Mouse (Mus musculus): ENCODE measurements at regions not wholly inside any gene's neighbourhood (a gene's known extent, or its start where the extent isn't known, plus 50 kb on each side); places are given as distances from the start of the nearest gene placed in this dataset.

- H3K27ac ChIP-seq, result no peak overlapping the region
- H3K4me1 ChIP-seq, result no peaks in the 10 kb centered on the region
- H3K4me2 ChIP-seq (replicated peaks), result no peak overlapping the region
- H3K9ac ChIP-seq, result no peak overlapping the region
- ATAC-seq (ENCODE audit: low FRiP score, low read depth), result no peak
- no peaks in the 10 kb centered on the region for H3K9me3 ChIP-seq
- H3K4me3 ChIP-seq, result no peak overlapping the region
- no peaks in the 10 kb centered on the region for H3K27me3 ChIP-seq (replicated peaks)
- no peaks in the 10 kb centered on the region for H3K36me3 ChIP-seq
- 95% methylated on average over 5 of the region's 5 CpGs for WGBS
Observed at GRCm38 (mm10) chr6:96057575-96058159, 55.3 kb upstream of the Fam19a1 start.

DNA sequence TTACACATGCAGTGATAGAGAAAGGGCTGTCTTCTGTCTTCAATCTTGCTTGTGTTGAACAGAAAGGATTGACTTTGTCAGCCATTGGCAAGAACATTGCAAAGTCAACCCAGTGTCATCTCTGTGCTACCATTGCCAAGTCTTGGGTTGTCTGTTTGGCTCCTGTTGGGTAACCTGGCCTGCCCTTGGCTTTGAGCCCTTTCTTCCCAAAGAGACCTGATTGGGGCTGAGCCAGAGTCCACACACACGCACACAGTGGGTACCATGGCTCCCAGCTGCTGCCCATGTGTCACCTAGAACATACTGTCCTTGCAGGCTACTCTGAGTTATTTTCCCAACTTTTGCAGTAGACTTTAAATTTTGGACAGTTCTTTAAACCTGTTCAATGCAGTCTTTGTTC, 51.0 kb upstream of the Fam19a1 start:
- no peaks in the 10 kb centered on the region for H3K9me3 ChIP-seq
- no peaks in the 10 kb centered on the region for H3K36me3 ChIP-seq
- no peak overlapping the region for H3K4me3 ChIP-seq
- H3K4me2 ChIP-seq (replicated peaks), result no peak overlapping the region
- H3K27ac ChIP-seq, result no peak overlapping the region
- no peak overlapping the region for H3K9ac ChIP-seq
- ATAC-seq (ENCODE audit: low FRiP score, low read depth), result no peak
- 85% methylated on average over 1 of the region's 1 CpGs for WGBS
- H3K27me3 ChIP-seq (replicated peaks), result no peaks in the 10 kb centered on the region
- no peaks in the 10 kb centered on the region for H3K4me1 ChIP-seq

Data from neural tube, embryonic 12.5 days (tissue).